ENCODE assay signal across 15 mouse cellular contexts in genomic region chr2:129514401-129514667, GRCm38 (mm10). TPM values are rescaled to one million over a fixed set of nuclear protein-coding genes. Genes with fewer than 3 reads are reported as not detected.
A peak's percentile ranks its signal among the peaks of the same experiment; 100 is the strongest.
DNase-seq lines count a peak whose midpoint lies in the region; ATAC-seq and TF ChIP-seq lines count a peak whose summit lies in the region.
"Had no signal": no experiment of that assay in that cellular context is flagged by ENCODE, and none has a peak within 500 bp of the region (broad histone marks: within the 10 kb centered on the region; RNA-seq: fewer than 3 reads in every experiment).

No protein-coding gene starts in this region.

- TF ChIP-seq POLR2A in CH12.LX (IDR thresholded peaks at IDR 0.05; ENCODE audit: low read depth, low read length), result no peak

- no peaks in the 10 kb centered on the region for H3K9me3 ChIP-seq in CH12.LX (replicated peaks; ENCODE audit: low read length)
- H3K9me3 ChIP-seq in hindbrain, embryonic 10.5 days, result no peaks in the 10 kb centered on the region
- no peaks in the 10 kb centered on the region for H3K9me3 ChIP-seq in intestine, postnatal 0 days (ENCODE audit: control insufficient read depth)
- H3K9me3 ChIP-seq: hindbrain, embryonic 12.5 days had no signal

- dilution Hi-C loops in CH12.LX (cut with MboI; ENCODE audit: extremely low pct_ligation_motif_present, extremely low pct_unique_long_range_greater_than_20kb, low sequenced_read_pairs), result no loop called here

- in situ Hi-C loops in CH12.LX (cut with MboI; ENCODE audit: low pct_ligation_motif_present, low pct_unique_long_range_greater_than_20kb, low sequenced_read_pairs), result no loop called here

- H3K4me2 ChIP-seq in CH12.LX (ENCODE audit: insufficient read depth, low read depth, poor library complexity, severe bottlenecking), result no peak overlapping the region
- no peak overlapping the region for H3K4me2 ChIP-seq in intestine, postnatal 0 days (replicated peaks; ENCODE audit: low read depth)
- H3K4me2 ChIP-seq: hindbrain, embryonic 12.5 days had no signal

- no peak for TF ChIP-seq RAD21 in CH12.LX (IDR thresholded peaks at IDR 0.05; ENCODE audit: low read depth, low read length)

- no peak overlapping the region for H3K9ac ChIP-seq in CH12.LX (ENCODE audit: insufficient read depth, low read depth)
- no peak overlapping the region for H3K9ac ChIP-seq in intestine, postnatal 0 days (ENCODE audit: low read depth, low read length)
- H3K9ac ChIP-seq: forebrain, postnatal 0 days; hindbrain, embryonic 12.5 days had no signal

- no peaks in the 10 kb centered on the region for H3K27me3 ChIP-seq in CH12.LX (replicated peaks)
- no peaks in the 10 kb centered on the region for H3K27me3 ChIP-seq in hindbrain, embryonic 10.5 days (ENCODE audit: insufficient read depth, poor library complexity, severe bottlenecking)
- H3K27me3 ChIP-seq in intestine, postnatal 0 days (replicated peaks; ENCODE audit: control insufficient read depth, insufficient read depth, low read length), result no peaks in the 10 kb centered on the region
- H3K27me3 ChIP-seq: hindbrain, embryonic 12.5 days had no signal

- no peak for TF ChIP-seq CTCF in layer of hippocampus, adult 2 months (conservative IDR thresholded peaks at IDR 0.05)
- no peak for TF ChIP-seq CTCF in CH12.LX (conservative IDR thresholded peaks at IDR 0.05 in 1 of 2, IDR thresholded peaks at IDR 0.05 in 1 of 2; ENCODE audit: low read depth in 2 of 2, low read length in 2 of 2)
- TF ChIP-seq CTCF in intestine, postnatal 0 days (IDR thresholded peaks at IDR 0.05; ENCODE audit: low read depth), result no peak

- H3K4me3 ChIP-seq in layer of hippocampus, adult 2 months, result no peak overlapping the region
- no peak overlapping the region for H3K4me3 ChIP-seq in CH12.LX (replicated peaks in 1 of 3; ENCODE audit: low read depth in 2 of 3, low read length in 2 of 3, poor library complexity in 1 of 3)
- H3K4me3 ChIP-seq in hindbrain, embryonic 10.5 days, result no peak overlapping the region
- no peak overlapping the region for H3K4me3 ChIP-seq in intestine, postnatal 0 days (ENCODE audit: low read depth, low read length)
- H3K4me3 ChIP-seq: hindbrain, embryonic 12.5 days had no signal

- H3K27ac ChIP-seq in layer of hippocampus, adult 2 months, result peak overlapping the region; percentile 65
- no peak overlapping the region for H3K27ac ChIP-seq in CH12.LX (ENCODE audit: insufficient read depth, low read depth)
- no peak overlapping the region for H3K27ac ChIP-seq in hindbrain, embryonic 10.5 days
- no peak overlapping the region for H3K27ac ChIP-seq in intestine, postnatal 0 days (ENCODE audit: low read depth, low read length)
- H3K27ac ChIP-seq: hindbrain, embryonic 12.5 days had no signal

- no peak for DNase-seq in layer of hippocampus, adult 2 months (ENCODE audit: low spot score in 2 of 2)
- no peak for DNase-seq in layer of hippocampus, adult 9-10 months (ENCODE audit: low spot score)
- DNase-seq in CH12.LX (ENCODE audit: extremely low read depth), result peak; percentile 44
- peak; percentile 69 for DNase-seq in ZHBTc4 (ENCODE audit: low read depth, low spot score)
- DNase-seq in hindbrain, embryonic 10.5 days (ENCODE audit: low spot score), result no peak
- DNase-seq: adrenal gland, adult 8-10 months; forebrain, postnatal 0 days; gastrocnemius, postnatal 36 days; left cerebral cortex, postnatal 4 days had no signal

- no peaks in the 10 kb centered on the region for H3K36me3 ChIP-seq in CH12.LX (replicated peaks in 1 of 2; ENCODE audit: control insufficient read depth in 1 of 2, insufficient read depth in 1 of 2, low read length in 1 of 2)
- H3K36me3 ChIP-seq in hindbrain, embryonic 10.5 days, result no peaks in the 10 kb centered on the region
- no peaks in the 10 kb centered on the region for H3K36me3 ChIP-seq in intestine, postnatal 0 days (ENCODE audit: control insufficient read depth, insufficient read depth)
- H3K36me3 ChIP-seq: hindbrain, embryonic 12.5 days had no signal

- H3K79me2 ChIP-seq in CH12.LX (replicated peaks; ENCODE audit: control insufficient read depth, extremely low read depth, insufficient read depth, poor library complexity, severe bottlenecking), result no peaks in the 10 kb centered on the region

- ATAC-seq in megakaryocyte, adult 5-6 weeks (ENCODE audit: poor library complexity, severe bottlenecking), result peak; percentile 31
- no peak for ATAC-seq in intestine, postnatal 0 days
- ATAC-seq: forebrain, postnatal 0 days; intestine, embryonic 16.5 days had no signal

- H3K4me1 ChIP-seq in CH12.LX (ENCODE audit: control insufficient read depth in 1 of 2, insufficient read depth in 2 of 2), result peaks cover 12 to 34% of the 10 kb centered on the region in 2 experiments; a peak in 3 of 4 replicates
- peaks cover 19% of the 10 kb centered on the region for H3K4me1 ChIP-seq in hindbrain, embryonic 10.5 days (replicated peaks)
- no peaks in the 10 kb centered on the region for H3K4me1 ChIP-seq in intestine, postnatal 0 days (replicated peaks; ENCODE audit: control insufficient read depth, insufficient read depth, low read length)

- no peak for TF ChIP-seq EP300 in CH12.LX (IDR thresholded peaks at IDR 0.05; ENCODE audit: low read length)

TF ChIP-seq in CH12.LX, 34 proteins besides CTCF, POLR2A, EP300 and RAD21:
- TF ChIP-seq USF1 (IDR thresholded peaks at IDR 0.05; ENCODE audit: low read depth, low read length), result no peak
- no peak for TF ChIP-seq RCOR1 (conservative IDR thresholded peaks at IDR 0.05; ENCODE audit: low read depth, low read length)
- no peak for TF ChIP-seq HCFC1 (IDR thresholded peaks at IDR 0.05; ENCODE audit: low read depth, low read length)
- TF ChIP-seq PAX5 (IDR thresholded peaks at IDR 0.05; ENCODE audit: low read length), result no peak
- no peak for TF ChIP-seq ZNF384 (IDR thresholded peaks at IDR 0.05; ENCODE audit: low read depth, low read length)

RNA-seq across cellular contexts. Expression of gene F830045P16Rik, which starts 22.1 kb away (rescaled TPM):
- total RNA-seq in layer of hippocampus, adult 2 months (2021), result under 1 TPM; 0.38 to 0.54 TPM
- not detected in 2 replicates for total RNA-seq in CH12.LX (2012; rRNA removed)
- not detected in 2 replicates for total RNA-seq in CH12.LX (2014; rRNA removed)
- polyA plus RNA-seq in CH12.LX (2012; ENCODE audit: insufficient read length, low read depth), result not detected in 2 replicates
- total RNA-seq in megakaryocyte, adult 5-6 weeks (2015), result not detected in 2 replicates
- total RNA-seq in megakaryocyte, adult 5-6 weeks (2017), result not detected in 2 replicates
- polyA plus RNA-seq in hindbrain, embryonic 10.5 days (2016; fragmentation: Nextera tagmentation; extraction: Ambion mirVana), result not detected in 2 replicates
- polyA plus RNA-seq in intestine, postnatal 0 days (2015; fragmentation: Nextera tagmentation; extraction: Ambion mirVana), result not detected in 2 replicates
- total RNA-seq: adrenal gland, adult 8-10 months; forebrain, postnatal 0 days; gastrocnemius, postnatal 36 days had no signal
- polyA plus RNA-seq: forebrain, postnatal 0 days; intestine, embryonic 16.5 days; midbrain, postnatal 0 days; urinary bladder, adult 2 months had no signal

Comparison
In these comparisons a context has a peak if more than half of its experiments do, and no peak if none do; other contexts are left out.
1. DNase-seq: peak in CH12.LX (single experiment) and ZHBTc4 (single experiment); none in layer of hippocampus, adult 2 months (0 of 2), layer of hippocampus, adult 9-10 months (single experiment) and hindbrain, embryonic 10.5 days (single experiment).